Mouse (Mus musculus) embryonic facial prominence, embryonic 13.5 days (tissue): ENCODE measurements around the gene Proser3. TPM values are rescaled to one million over a fixed set of nuclear protein-coding genes. Genes with fewer than 3 reads are reported as not detected.

Experiments used
- ATAC-seq: fragments of 200-750 bp; cut with Nextera tagmentation; 2 replicates; pipeline ENCODE4 v1.8.0; 2017; ENCODE audit warnings: low read depth; ENCODE audit not compliant: insufficient number of reproducible peaks, insufficient read depth, low FRiP score, low TSS enrichment
- H3K27ac ChIP-seq: fragments of 300-500 bp; sonication (generic); 2 replicates; pipeline ENCODE4 v1.5.1; 2015; ENCODE audit warnings: moderate library complexity, mild to moderate bottlenecking, inconsistent platforms
- H3K27me3 ChIP-seq: fragments of 300-500 bp; sonication (generic); 2 replicates; pipeline ENCODE4 v1.6.1; 2015; ENCODE audit warnings: mild to moderate bottlenecking, inconsistent platforms
- H3K36me3 ChIP-seq: fragments of 300-500 bp; sonication (generic); 2 replicates; pipeline ENCODE4 v1.6.1; 2015; ENCODE audit warnings: mild to moderate bottlenecking, inconsistent platforms
- H3K4me1 ChIP-seq: fragments of 300-500 bp; sonication (generic); 2 replicates; pipeline ENCODE4 v1.6.1; 2015; ENCODE audit warnings: inconsistent platforms
- H3K4me2 ChIP-seq: fragments of 300-500 bp; sonication (generic); 2 replicates; pipeline ENCODE4 v1.6.1; 2015; ENCODE audit warnings: moderate library complexity, mild to moderate bottlenecking, inconsistent platforms
- H3K4me3 ChIP-seq: fragments of 300-500 bp; sonication (generic); 2 replicates; pipeline ENCODE4 v1.5.1; 2015; ENCODE audit warnings: mild to moderate bottlenecking, inconsistent platforms
- H3K9ac ChIP-seq: fragments of 300-500 bp; sonication (generic); 2 replicates; pipeline ENCODE4 v1.6.1; 2015; ENCODE audit warnings: mild to moderate bottlenecking, inconsistent platforms
- H3K9me3 ChIP-seq: fragments of 300-500 bp; sonication (generic); 2 replicates; pipeline ENCODE4 v1.6.1; 2016; ENCODE audit warnings: inconsistent platforms
- WGBS: fragments of 180-500 bp; shearing (Covaris S2); methylation state at CpG from one replicate; pipeline ENCODE4 v1.1.7; 2015; ENCODE audit warnings: mixed read lengths; 5-methylcytosine and 5-hydroxymethylcytosine counted together
- polyA plus RNA-seq: library from polyadenylated mRNA; unstranded; fragments of >200 nt; fragmentation: Nextera tagmentation; extraction: Ambion mirVana; gene quantifications from 2 replicates; pipeline ENCODE4 v1.2.1, GENCODE M21; 2015

Gene Proser3
- polyA plus RNA-seq, 1 experiment from 2014 or later, result 17.4 TPM

DNA sequence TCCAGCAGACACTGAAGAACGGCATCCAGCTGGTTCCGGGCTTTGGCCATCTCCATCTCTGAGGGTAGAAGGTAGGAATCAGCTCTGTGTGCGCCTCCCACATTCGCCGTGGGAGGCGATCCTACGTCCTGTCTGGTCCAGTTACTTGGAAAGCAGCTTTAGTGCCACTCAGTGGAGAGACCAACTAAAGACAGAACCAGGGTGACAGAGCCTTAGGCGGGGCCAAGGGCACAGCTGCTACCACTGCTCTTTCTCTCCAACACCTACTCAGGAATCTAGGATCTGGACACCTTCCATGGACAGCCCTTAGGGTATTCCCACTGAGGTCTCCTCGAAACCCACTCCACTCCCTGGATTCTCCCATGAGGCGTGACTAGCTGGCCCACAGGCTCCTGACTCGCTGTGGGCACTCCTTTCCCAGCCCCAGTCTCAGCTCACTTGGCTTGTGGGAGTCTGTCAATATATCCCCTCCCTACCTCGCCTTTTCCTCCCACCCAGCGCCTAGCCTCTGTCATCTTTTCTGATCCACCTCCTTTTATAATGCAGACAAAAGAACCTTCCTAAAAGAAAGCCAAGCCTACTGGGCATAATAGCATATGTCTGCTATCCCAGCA lies 5.9 kb upstream of the Proser3 start:
- peaks cover 37% of the 10 kb centered on the region for H3K4me1 ChIP-seq
- H3K4me3 ChIP-seq, result peak overlapping the region; percentile 69
- no peaks in the 10 kb centered on the region for H3K27me3 ChIP-seq
- H3K9me3 ChIP-seq, result no peaks in the 10 kb centered on the region
- 90% methylated on average over 13 of the region's 13 CpGs for WGBS
- peak overlapping the region; percentile 85; the same call in 1 of the 2 replicates for H3K9ac ChIP-seq
- H3K36me3 ChIP-seq, result peaks cover 34% of the 10 kb centered on the region
- no peak for ATAC-seq
- no peak overlapping the region for H3K27ac ChIP-seq
- H3K4me2 ChIP-seq, result peak overlapping the region; percentile 94

DNA sequence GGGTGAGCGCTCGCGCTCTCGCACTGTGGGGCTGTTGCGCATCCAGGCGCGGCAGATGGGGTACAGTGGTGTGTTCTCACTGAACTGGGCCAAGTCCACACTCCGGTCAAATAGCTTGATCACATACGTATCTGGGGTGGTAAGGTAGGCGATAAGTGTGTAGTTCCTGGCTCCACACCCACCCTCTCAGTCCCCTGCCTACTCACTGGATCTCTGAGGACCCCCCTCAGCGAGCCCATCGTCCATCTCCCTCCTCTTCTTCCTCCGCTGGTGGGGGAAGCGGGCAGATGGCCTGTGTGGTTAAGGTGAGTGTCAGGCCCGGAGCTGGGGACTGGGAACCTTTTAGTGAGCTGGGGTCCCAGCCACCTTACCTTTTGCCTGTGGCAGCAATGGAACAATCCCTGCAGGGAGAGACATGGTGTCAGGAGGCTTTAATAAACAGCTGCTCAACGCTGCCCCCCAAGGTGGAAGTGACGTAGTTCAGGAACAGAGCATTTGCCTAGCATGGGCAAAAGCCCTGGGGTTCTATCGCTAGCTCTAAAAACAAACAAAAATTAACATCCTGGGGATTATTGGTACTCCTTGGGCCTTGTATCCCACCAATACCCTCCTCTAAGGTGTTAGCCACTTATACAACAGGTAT lies 4.9 kb upstream of the Proser3 start:
- 94% methylated on average over 18 of the region's 18 CpGs for WGBS
- H3K4me3 ChIP-seq, result no peak overlapping the region
- H3K27me3 ChIP-seq, result no peaks in the 10 kb centered on the region
- peaks cover 38% of the 10 kb centered on the region for H3K4me1 ChIP-seq
- no peaks in the 10 kb centered on the region for H3K9me3 ChIP-seq
- H3K4me2 ChIP-seq, result no peak overlapping the region
- peaks cover 34% of the 10 kb centered on the region for H3K36me3 ChIP-seq
- no peak overlapping the region for H3K27ac ChIP-seq
- no peak for ATAC-seq
- H3K9ac ChIP-seq, result no peak overlapping the region

DNA sequence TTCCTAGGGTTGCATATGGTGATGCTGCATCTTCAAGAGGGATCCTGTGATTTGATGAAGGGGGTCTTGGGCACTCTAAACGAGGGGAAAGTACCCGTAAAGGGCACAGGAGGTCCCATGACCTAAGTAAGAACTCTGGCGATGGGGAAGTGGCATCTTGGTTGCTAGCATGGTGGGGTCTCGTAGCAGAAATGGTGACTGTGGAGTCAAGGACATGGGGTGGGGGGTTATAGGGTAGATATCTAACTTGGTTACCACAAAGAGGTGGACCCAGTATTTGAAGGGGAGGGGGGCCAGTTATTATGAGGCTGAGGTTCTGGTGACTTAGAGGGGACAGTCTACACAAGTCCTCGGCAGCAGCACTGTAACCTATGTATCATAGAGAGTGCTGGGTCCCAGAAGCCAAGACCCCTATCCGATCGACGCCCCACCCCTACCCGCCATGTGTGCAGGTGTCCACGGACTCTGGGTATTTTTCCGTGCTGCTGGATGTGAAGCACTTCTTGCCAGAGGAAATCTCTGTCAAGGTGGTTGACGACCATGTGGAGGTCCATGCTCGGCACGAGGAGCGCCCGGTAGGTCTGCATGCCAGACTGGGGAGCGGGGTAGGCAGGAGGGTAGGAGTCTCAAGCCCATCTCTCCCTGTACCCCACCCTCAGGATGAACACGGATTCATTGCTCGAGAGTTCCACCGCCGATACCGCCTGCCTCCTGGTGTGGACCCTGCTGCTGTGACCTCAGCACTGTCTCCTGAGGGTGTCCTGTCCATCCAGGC lies 1.9 kb upstream of the Proser3 start:
- Histone ChIP-seq H3K9me3 (no peaks in the 10 kb centered on the region), H3K4me2 (peak overlapping the region; percentile 94), H3K4me3 (peak overlapping the region; percentile 61), H3K36me3 (peaks cover 38% of the 10 kb centered on the region), H3K4me1 (peaks cover 31% of the 10 kb centered on the region), H3K9ac (peak overlapping the region; percentile 82), H3K27me3 (no peaks in the 10 kb centered on the region), H3K27ac (no peak overlapping the region)
- ATAC-seq, result no peak
- WGBS, result 87% methylated on average over 22 of the region's 22 CpGs

DNA sequence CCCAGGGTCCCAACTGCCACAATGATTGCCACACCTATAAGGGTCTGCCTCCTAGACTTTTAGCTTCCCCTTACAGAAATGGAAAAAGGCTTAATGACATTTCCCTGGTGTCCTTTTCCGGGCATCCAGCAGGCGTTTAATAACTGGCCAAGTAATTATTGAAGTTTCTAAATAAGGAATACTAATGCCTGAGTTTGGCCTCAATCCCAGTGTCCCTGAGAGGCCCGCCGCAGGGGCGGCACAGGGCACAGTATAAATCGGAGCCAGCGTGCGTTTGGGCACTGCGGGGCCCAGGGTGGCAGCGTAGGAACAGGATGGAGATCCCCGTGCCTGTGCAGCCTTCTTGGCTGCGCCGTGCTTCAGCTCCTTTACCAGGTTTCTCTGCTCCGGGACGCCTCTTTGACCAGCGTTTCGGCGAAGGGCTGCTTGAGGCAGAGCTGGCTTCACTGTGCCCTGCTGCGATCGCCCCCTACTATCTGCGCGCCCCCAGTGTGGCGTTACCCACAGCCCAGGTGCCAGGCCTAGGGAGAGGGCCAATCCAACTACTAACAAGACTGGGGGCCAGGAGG lies 1.0 kb upstream of the Proser3 start:
- peaks cover 46% of the 10 kb centered on the region for H3K36me3 ChIP-seq
- 6% methylated on average over 23 of the region's 23 CpGs for WGBS
- H3K9ac ChIP-seq, result peak overlapping the region; percentile 82
- no peak for ATAC-seq
- H3K4me1 ChIP-seq, result peaks cover 22% of the 10 kb centered on the region
- H3K27ac ChIP-seq, result peak overlapping the region; percentile 99
- no peaks in the 10 kb centered on the region for H3K9me3 ChIP-seq
- peak overlapping the region; percentile 61 for H3K4me3 ChIP-seq
- H3K4me2 ChIP-seq, result peak overlapping the region; percentile 94
- H3K27me3 ChIP-seq, result no peaks in the 10 kb centered on the region

DNA sequence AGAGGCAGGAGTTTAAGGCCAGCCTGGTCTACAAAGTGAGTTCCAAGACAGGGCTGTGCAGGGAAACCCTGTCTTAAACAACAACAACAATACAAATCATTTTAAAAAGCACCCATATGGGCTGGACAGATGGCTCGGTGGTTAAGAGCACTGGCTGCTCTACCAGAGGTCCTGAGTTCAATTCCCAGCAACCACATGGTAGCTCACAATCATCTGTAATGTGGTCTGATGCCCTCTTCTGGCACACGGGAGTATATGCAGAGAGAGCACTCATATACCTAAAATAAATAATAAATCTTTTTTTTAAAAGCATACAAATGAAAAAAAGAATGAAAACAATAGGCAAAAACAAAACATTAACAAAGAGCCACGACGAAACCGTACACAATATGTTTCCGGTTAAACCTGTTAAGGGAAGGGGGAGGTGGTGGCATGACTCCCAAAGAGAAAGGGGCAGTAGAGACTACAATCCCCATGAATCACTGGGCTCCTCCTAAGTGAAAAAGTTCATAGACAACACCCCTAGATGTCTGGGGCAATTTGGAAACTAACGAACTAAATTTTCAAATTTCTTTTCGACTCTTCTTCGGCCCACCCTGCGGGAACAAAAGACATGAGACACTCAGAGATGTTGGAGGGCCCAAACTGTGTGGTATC lies 526 bp downstream of the Proser3 start:
- Histone ChIP-seq H3K36me3 (peaks cover 43% of the 10 kb centered on the region), H3K4me3 (peak overlapping the region; percentile 61), H3K9me3 (no peaks in the 10 kb centered on the region), H3K4me1 (peaks cover 20% of the 10 kb centered on the region), H3K27me3 (no peaks in the 10 kb centered on the region), H3K4me2 (peak overlapping the region; percentile 94), H3K9ac (peak overlapping the region; percentile 82), H3K27ac (peak overlapping the region; percentile 99)
- ATAC-seq, result peak; percentile 60
- 2% methylated on average over 10 of the region's 10 CpGs for WGBS

DNA sequence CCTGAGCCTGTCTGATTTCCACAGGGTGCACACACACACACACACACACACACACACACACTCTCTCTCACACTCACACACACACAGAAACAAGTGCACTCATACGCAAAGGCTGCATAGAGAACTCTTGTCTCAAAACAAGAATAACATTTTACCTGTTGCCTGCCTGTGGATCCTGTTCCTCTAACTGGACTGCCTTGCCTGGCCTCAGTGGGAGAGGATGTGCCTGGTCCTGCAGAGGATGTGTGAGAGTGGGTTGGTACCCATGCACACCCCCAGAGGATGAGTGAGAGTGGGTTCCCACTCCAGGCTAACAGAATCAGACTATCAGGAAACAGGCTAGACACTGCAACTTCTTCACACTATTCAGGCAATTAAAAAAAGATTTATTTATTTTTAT lies 1.5 kb downstream of the Proser3 start:
- Histone ChIP-seq H3K4me2 (no peak overlapping the region), H3K27ac (no peak overlapping the region), H3K4me1 (peaks cover 20% of the 10 kb centered on the region), H3K9ac (no peak overlapping the region), H3K27me3 (no peaks in the 10 kb centered on the region), H3K4me3 (no peak overlapping the region), H3K9me3 (no peaks in the 10 kb centered on the region), H3K36me3 (peaks cover 43% of the 10 kb centered on the region)
- no peak for ATAC-seq
- 95% methylated on average over 1 of the region's 1 CpGs for WGBS

DNA sequence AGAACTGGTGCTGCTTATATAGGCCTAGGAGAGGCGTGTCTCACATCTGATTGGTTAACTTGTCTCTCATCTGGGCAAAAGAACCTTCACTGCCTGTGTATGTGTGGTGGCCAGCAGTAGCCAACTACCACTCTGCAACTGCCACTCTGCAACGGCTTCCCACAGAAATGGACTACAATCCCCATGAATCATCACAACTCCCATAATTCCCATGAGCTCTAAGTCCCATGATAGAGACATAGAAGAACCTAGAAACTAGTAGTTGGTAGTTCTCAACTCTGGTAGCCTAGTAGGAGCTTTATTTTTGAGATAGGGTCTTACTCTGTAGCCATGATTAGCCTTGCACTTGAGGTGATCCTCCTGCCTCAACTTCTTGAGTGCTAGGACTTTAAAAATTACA lies 2.2 kb downstream of the Proser3 start:
- Histone ChIP-seq H3K36me3 (peaks cover 38% of the 10 kb centered on the region), H3K9ac (no peak overlapping the region), H3K4me1 (peaks cover 20% of the 10 kb centered on the region), H3K27me3 (no peaks in the 10 kb centered on the region), H3K9me3 (no peaks in the 10 kb centered on the region), H3K4me2 (no peak overlapping the region), H3K27ac (no peak overlapping the region), H3K4me3 (no peak overlapping the region)
- ATAC-seq, result no peak
- WGBS, result 89% methylated on average over 2 of the region's 2 CpGs

DNA sequence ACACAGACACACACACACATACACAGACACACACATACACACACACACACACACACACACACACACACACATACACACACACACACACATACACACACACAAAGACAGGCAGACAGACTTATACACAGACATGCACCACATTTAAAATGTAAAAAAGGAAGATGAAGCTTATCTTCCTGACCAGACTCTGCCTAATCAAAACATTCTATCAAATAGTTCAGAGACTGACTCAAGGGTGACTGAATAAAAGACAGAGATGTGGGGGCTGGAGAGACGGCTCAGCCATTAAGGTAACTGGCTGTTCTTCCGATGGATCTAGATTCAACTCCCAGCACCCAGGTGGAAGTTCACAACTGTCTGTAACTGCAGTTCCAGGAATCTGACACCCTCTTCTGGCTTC lies 7.8 kb downstream of the Proser3 start:
- H3K36me3 ChIP-seq, result peaks cover 58% of the 10 kb centered on the region
- H3K4me3 ChIP-seq, result no peak overlapping the region
- 93% methylated on average over 2 of the region's 2 CpGs for WGBS
- no peaks in the 10 kb centered on the region for H3K9me3 ChIP-seq
- H3K27ac ChIP-seq, result no peak overlapping the region
- no peaks in the 10 kb centered on the region for H3K4me1 ChIP-seq
- H3K9ac ChIP-seq, result no peak overlapping the region
- H3K4me2 ChIP-seq, result no peak overlapping the region
- ATAC-seq, result no peak
- no peaks in the 10 kb centered on the region for H3K27me3 ChIP-seq

DNA sequence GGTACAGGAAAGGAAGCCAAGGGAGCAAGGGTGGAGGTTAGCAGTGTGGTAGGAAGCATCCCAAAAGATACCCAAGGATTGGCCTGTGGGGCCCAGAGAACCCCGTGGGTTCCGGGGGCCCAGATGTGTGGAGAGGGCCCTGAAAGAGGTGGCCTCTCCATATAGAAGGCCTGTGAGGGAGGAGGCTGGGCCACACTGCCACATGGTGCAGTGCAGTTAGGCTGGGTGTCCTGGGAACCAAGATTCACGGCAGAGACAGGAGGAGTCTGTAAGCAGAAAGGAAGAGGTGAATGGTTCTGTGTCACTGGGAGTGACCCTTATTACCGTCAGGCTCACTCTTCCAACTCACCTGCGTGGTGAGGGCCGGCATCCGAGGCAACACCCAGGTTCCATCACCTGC lies 11.5 kb downstream of the Proser3 start:
- no peaks in the 10 kb centered on the region for H3K9me3 ChIP-seq
- WGBS, result 92% methylated on average over 7 of the region's 7 CpGs

DNA sequence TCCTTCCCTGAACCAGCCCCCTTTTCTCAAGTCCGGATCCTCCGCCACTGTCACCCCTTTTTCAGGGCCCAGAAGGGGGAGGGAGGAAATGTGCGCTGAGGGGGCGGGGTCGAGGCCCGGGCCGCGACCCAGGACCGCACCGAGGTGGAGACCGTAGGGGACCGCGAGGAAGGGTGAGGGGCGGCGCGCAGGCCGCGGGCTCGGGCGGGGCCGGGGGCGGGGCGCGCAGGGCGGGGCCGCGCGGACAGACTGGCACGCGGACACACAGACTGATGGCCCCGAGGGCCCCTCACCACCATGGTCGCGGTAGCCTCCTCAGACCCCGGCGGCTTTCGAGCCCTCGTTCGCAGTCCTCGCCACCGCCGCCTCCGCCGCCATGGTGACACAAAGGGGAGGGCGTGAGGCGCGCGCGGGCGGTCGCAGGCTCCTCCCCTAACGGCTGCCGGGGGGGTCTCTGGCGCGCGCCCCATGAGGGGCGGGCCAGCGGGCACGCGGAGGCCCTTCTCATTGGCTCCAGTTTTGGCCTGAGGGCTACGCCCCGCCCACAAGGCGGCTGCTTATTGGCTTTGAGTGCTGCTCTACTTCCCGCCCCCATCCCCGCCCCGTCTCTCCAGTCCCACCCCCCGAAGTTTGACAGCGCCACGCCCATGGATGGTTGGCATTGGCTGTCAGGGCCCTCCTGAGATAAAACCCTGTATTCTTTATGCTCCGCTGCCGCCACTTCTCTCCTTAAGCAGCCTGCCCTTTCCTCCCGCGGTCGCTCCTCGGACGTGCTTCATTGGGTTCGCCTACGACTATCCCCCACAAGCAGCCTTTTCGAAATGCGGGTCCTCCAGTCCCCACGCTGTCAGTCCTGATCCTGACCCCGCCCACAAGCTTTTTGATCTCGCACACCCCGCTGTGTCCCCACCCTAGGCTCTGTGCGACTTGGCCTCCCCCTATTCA lies 17.2 kb downstream of the Proser3 start, which contains the start of gene Arhgap33:
TSS of gene Arhgap33 (minus strand) at position 428 of the 945 bp plus-strand sequence.
- Histone ChIP-seq H3K4me1 (peaks cover 34% of the 10 kb centered on the region), H3K27me3 (no peaks in the 10 kb centered on the region), H3K27ac (peak within 1 kb of the TSS; percentile 71), H3K9ac (peak within 1 kb of the TSS; percentile 78), H3K4me3 (peak within 1 kb of the TSS; percentile 70), H3K4me2 (peak within 1 kb of the TSS; percentile 76), H3K9me3 (no peaks in the 10 kb centered on the region), H3K36me3 (peaks cover 40% of the 10 kb centered on the region)
- ATAC-seq, result peak; percentile 87
- 2% methylated on average over 43 of the region's 84 CpGs for WGBS

More for the DNA sequence above, 11.5 kb downstream of the Proser3 start:
- Histone ChIP-seq H3K4me1 (peaks cover under 1% of the 10 kb centered on the region), H3K27ac (no peak overlapping the region), H3K9ac (0 out of 2 replicates have a peak overlapping the region, but pooled peaks have one; percentile 27), H3K27me3 (no peaks in the 10 kb centered on the region), H3K4me2 (no peak overlapping the region), H3K4me3 (no peak overlapping the region), H3K36me3 (peaks cover 43% of the 10 kb centered on the region)
- ATAC-seq, result no peak
